Mouse (Mus musculus): ENCODE measurements around the gene Magohb. TPM values are rescaled to one million over a fixed set of nuclear protein-coding genes. Genes with fewer than 3 reads are reported as not detected.

The Magohb gene
- total and polyA plus RNA-seq, 2 experiments from 2014 or later: 8.2 to 27.1 TPM

- H3K4me1 ChIP-seq (ENCODE audit: insufficient read depth, low read length): no peaks in the 10 kb centered on the region
- 87% methylated on average over 7 of the region's 7 CpGs for WGBS
Measured at GRCm38 (mm10) chr6:131316155-131317101, 23.4 kb upstream of the Magohb start.

GRCm38 (mm10) chr6:131308031-131308430 is 15.0 kb upstream of the Magohb start:
- 71% methylated on average over 3 of the region's 3 CpGs for WGBS
- Histone ChIP-seq H3K4me3 (ENCODE audit: low read depth, low read length) (no peak overlapping the region), H3K36me3 (ENCODE audit: insufficient read depth, low read length) (no peaks in the 10 kb centered on the region), H3K9ac (replicated peaks; ENCODE audit: low read length, poor library complexity, severe bottlenecking) (no peak overlapping the region), H3K4me1 (ENCODE audit: insufficient read depth, low read length) (no peaks in the 10 kb centered on the region), H3K4me2 (ENCODE audit: low read depth, low read length, poor library complexity, severe bottlenecking) (no peak overlapping the region), H3K27me3 (ENCODE audit: insufficient read depth, low read length) (no peaks in the 10 kb centered on the region), H3K27ac (ENCODE audit: low read depth, low read length) (no peak overlapping the region), H3K9me3 (ENCODE audit: low read length) (no peaks in the 10 kb centered on the region)
- no peak for ATAC-seq (ENCODE audit: low FRiP score)
- DNase-seq (ENCODE audit: low spot score): no peak
- no peak for TF ChIP-seq CTCF (IDR thresholded peaks at IDR 0.05)

More at GRCm38 (mm10) chr6:131316155-131317101, 23.4 kb upstream of the Magohb start:
- H3K4me2 ChIP-seq (ENCODE audit: low read depth, low read length, poor library complexity, severe bottlenecking): no peak overlapping the region
- no peak overlapping the region for H3K9ac ChIP-seq (replicated peaks; ENCODE audit: low read length, poor library complexity, severe bottlenecking)
- no peak for TF ChIP-seq CTCF (IDR thresholded peaks at IDR 0.05)
- H3K36me3 ChIP-seq (ENCODE audit: insufficient read depth, low read length): no peaks in the 10 kb centered on the region
- H3K27me3 ChIP-seq (ENCODE audit: insufficient read depth, low read length): no peaks in the 10 kb centered on the region
- no peak overlapping the region for H3K4me3 ChIP-seq (ENCODE audit: low read depth, low read length)
- no peak overlapping the region for H3K27ac ChIP-seq (ENCODE audit: low read depth, low read length)
- ATAC-seq (ENCODE audit: low FRiP score) (no peak), DNase-seq (ENCODE audit: low spot score) (no peak)
- H3K9me3 ChIP-seq (ENCODE audit: low read length): no peaks in the 10 kb centered on the region

- H3K27ac ChIP-seq (ENCODE audit: low read depth, low read length): no peak overlapping the region
- DNase-seq (ENCODE audit: low spot score): no peak
- no peaks in the 10 kb centered on the region for H3K27me3 ChIP-seq (ENCODE audit: insufficient read depth, low read length)
- no peak overlapping the region for H3K9ac ChIP-seq (replicated peaks; ENCODE audit: low read length, poor library complexity, severe bottlenecking)
- no peaks in the 10 kb centered on the region for H3K9me3 ChIP-seq (ENCODE audit: low read length)
- WGBS: 63% methylated on average over 3 of the region's 3 CpGs
- H3K4me2 ChIP-seq (ENCODE audit: low read depth, low read length, poor library complexity, severe bottlenecking): no peak overlapping the region
- H3K4me1 ChIP-seq (ENCODE audit: insufficient read depth, low read length): no peaks in the 10 kb centered on the region
- H3K4me3 ChIP-seq (ENCODE audit: low read depth, low read length): no peak overlapping the region
- no peak for TF ChIP-seq CTCF (IDR thresholded peaks at IDR 0.05)
- no peak for ATAC-seq (ENCODE audit: low FRiP score)
- no peaks in the 10 kb centered on the region; the same call in 1 of the 2 replicates for H3K36me3 ChIP-seq (ENCODE audit: insufficient read depth, low read length)
Measured at GRCm38 (mm10) chr6:131304776-131305175, 11.7 kb upstream of the Magohb start.

- Histone ChIP-seq H3K4me2 (ENCODE audit: low read depth, low read length, poor library complexity, severe bottlenecking) (no peak overlapping the region), H3K9ac (replicated peaks; ENCODE audit: low read length, poor library complexity, severe bottlenecking) (no peak overlapping the region), H3K9me3 (ENCODE audit: low read length) (no peaks in the 10 kb centered on the region), H3K27me3 (ENCODE audit: insufficient read depth, low read length) (no peaks in the 10 kb centered on the region), H3K4me1 (ENCODE audit: insufficient read depth, low read length) (no peaks in the 10 kb centered on the region), H3K27ac (ENCODE audit: low read depth, low read length) (no peak overlapping the region), H3K36me3 (ENCODE audit: insufficient read depth, low read length) (no peaks in the 10 kb centered on the region; the same call in 1 of the 2 replicates), H3K4me3 (ENCODE audit: low read depth, low read length) (no peak overlapping the region)
- no peak for ATAC-seq (ENCODE audit: low FRiP score)
- no peak for DNase-seq (ENCODE audit: low spot score)
- no peak for TF ChIP-seq CTCF (IDR thresholded peaks at IDR 0.05)
Measured at GRCm38 (mm10) chr6:131298531-131298930, 5.5 kb upstream of the Magohb start.

GRCm38 (mm10) chr6:131294435-131295112 is 1.5 kb upstream of the Magohb start:
- no peaks in the 10 kb centered on the region for H3K9me3 ChIP-seq (ENCODE audit: low read length)
- no peaks in the 10 kb centered on the region for H3K27me3 ChIP-seq (ENCODE audit: insufficient read depth, low read length)
- H3K36me3 ChIP-seq (ENCODE audit: insufficient read depth, low read length): no peaks in the 10 kb centered on the region
- WGBS: 88% methylated on average over 5 of the region's 5 CpGs
- H3K4me1 ChIP-seq (ENCODE audit: insufficient read depth, low read length): peaks cover 7% of the 10 kb centered on the region; the same call in 1 of the 2 replicates
- H3K27ac ChIP-seq (ENCODE audit: low read depth, low read length): no peak overlapping the region
- H3K4me2 ChIP-seq (ENCODE audit: low read depth, low read length, poor library complexity, severe bottlenecking): no peak overlapping the region
- DNase-seq (ENCODE audit: low spot score) (no peak), ATAC-seq (ENCODE audit: low FRiP score) (no peak)
- no peak for TF ChIP-seq CTCF (IDR thresholded peaks at IDR 0.05)
- H3K4me3 ChIP-seq (ENCODE audit: low read depth, low read length): no peak overlapping the region
- H3K9ac ChIP-seq (replicated peaks; ENCODE audit: low read length, poor library complexity, severe bottlenecking): no peak overlapping the region

GRCm38 (mm10) chr6:131293916-131294315 is 872 bp upstream of the Magohb start:
- Histone ChIP-seq H3K27ac (ENCODE audit: low read depth, low read length) (no peak overlapping the region), H3K4me1 (ENCODE audit: insufficient read depth, low read length) (peaks cover 7% of the 10 kb centered on the region; the same call in 1 of the 2 replicates), H3K9ac (replicated peaks; ENCODE audit: low read length, poor library complexity, severe bottlenecking) (no peak overlapping the region), H3K9me3 (ENCODE audit: low read length) (no peaks in the 10 kb centered on the region), H3K4me3 (ENCODE audit: low read depth, low read length) (peak overlapping the region; percentile 54; the same call in 1 of the 2 replicates), H3K27me3 (ENCODE audit: insufficient read depth, low read length) (no peaks in the 10 kb centered on the region), H3K4me2 (ENCODE audit: low read depth, low read length, poor library complexity, severe bottlenecking) (peak overlapping the region; percentile 49), H3K36me3 (ENCODE audit: insufficient read depth, low read length) (no peaks in the 10 kb centered on the region)
- ATAC-seq (ENCODE audit: low FRiP score) (no peak), DNase-seq (ENCODE audit: low spot score) (no peak)
- WGBS: 90% methylated on average over 5 of the region's 5 CpGs
- TF ChIP-seq CTCF (IDR thresholded peaks at IDR 0.05): no peak

Measured in midbrain, postnatal 0 days (tissue).